Mouse (Mus musculus) lung, adult 2 months (tissue): ENCODE results near the gene Gm20388.
A peak's percentile ranks its signal among the peaks of the same experiment; 100 is the strongest.

Experiments
- CTCF ChIP-seq: fragments of 200-500 bp; IDR thresholded peaks from 2 replicates; pipeline ENCODE4 v1.5.1; 2011; ENCODE audit warnings: mild to moderate bottlenecking, low read length, control low read depth; ENCODE audit not compliant: insufficient read depth
- POLR2A ChIP-seq: fragments of 200-500 bp; IDR thresholded peaks from 2 replicates; pipeline ENCODE4 v1.6.1; 2011; ENCODE audit warnings: low read depth, mild to moderate bottlenecking, control low read depth, low read length, borderline replicate concordance; ENCODE audit errors: extremely low read depth

GRCm38 (mm10) chr8:124286461-124287124, 4376.0 kb downstream of the Gm20388 start:
- TF ChIP-seq CTCF = 0 out of 2 replicates have a peak, but pooled peaks have one; percentile 13
- TF ChIP-seq POLR2A = no peak
